Mouse (Mus musculus): ENCODE measurements at regions not wholly inside any gene's neighbourhood (a gene's known extent, or its start where the extent isn't known, plus 50 kb on each side); places are given as distances from the start of the nearest gene placed in this dataset.

DNA sequence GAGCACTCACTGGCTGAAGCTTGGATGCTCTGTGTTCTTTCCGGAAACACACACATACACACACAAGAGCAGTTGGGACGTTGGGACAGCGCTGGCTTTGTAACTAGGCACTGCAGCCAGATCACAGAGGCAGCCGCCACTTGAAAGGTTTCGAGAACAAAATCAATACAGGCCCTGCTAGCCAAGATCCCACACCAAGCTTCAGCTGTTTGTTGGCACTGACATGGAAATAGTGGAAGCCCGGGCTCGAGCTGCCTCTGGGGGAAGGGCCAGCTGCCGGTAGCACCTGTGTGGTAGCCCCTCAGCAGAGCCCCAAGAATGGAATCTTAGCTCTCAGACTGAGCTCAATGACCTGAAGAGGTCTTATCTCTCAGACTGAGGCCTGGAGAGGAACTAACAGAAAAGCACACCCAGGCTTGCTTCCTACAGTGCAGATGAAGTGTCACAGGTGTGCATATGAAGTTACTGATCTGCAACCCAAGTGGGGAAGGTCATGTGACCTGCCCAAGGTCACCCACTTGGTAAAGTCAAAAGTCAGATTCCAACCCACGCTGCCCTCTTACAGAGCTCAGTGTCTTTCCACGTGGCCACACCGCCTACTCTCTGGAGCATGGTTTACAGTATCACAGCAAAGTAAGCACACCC is 63.8 kb upstream of the Slc1a4 start:
- no peaks in the 10 kb centered on the region for H3K36me3 ChIP-seq (ENCODE audit: control insufficient read depth in 1 of 2, insufficient read depth in 2 of 2, low read length in 2 of 2)
- H3K4me1 ChIP-seq (ENCODE audit: control insufficient read depth in 1 of 2, insufficient read depth in 2 of 2, low read length in 2 of 2): no peaks in the 10 kb centered on the region
- no peak overlapping the region for H3K27ac ChIP-seq (ENCODE audit: control insufficient read depth, low read depth, low read length)
- H3K9ac ChIP-seq (ENCODE audit: control insufficient read depth, low read depth, low read length, poor library complexity, severe bottlenecking): no peak overlapping the region
- no peaks in the 10 kb centered on the region for H3K9me3 ChIP-seq (replicated peaks; ENCODE audit: insufficient read depth, low read length)
- peaks cover 0 to 1% of the 10 kb centered on the region in 2 experiments; a peak in 2 of 4 replicates for H3K27me3 ChIP-seq (ENCODE audit: control insufficient read depth in 1 of 2, insufficient read depth in 2 of 2, low read length in 2 of 2)
- no peaks in the 10 kb centered on the region for H3K79me2 ChIP-seq (ENCODE audit: control insufficient read depth, insufficient read depth, low read length, poor library complexity)
- no peak for DNase-seq (ENCODE audit: low read depth, low spot score)
- no peak overlapping the region for H3K4me3 ChIP-seq (ENCODE audit: control insufficient read depth in 1 of 2, insufficient read depth in 1 of 2, low read depth in 2 of 2, low read length in 2 of 2)
- no peak for TF ChIP-seq JUND (IDR thresholded peaks at IDR 0.05; ENCODE audit: low read depth, low read length)
- no peak for TF ChIP-seq ZC3H11A (IDR thresholded peaks at IDR 0.05; ENCODE audit: low read depth, low read length)
- 0 out of 2 replicates have a peak, but pooled peaks have one; percentile 19 for TF ChIP-seq USF1 (IDR thresholded peaks at IDR 0.05; ENCODE audit: low read depth, low read length)
- no peak for TF ChIP-seq POLR2AphosphoS5 (IDR thresholded peaks at IDR 0.05; ENCODE audit: borderline replicate concordance, low read depth, low read length)
- TF ChIP-seq SMC3 (IDR thresholded peaks at IDR 0.05; ENCODE audit: low read depth, low read length): no peak
- TF ChIP-seq MAX (IDR thresholded peaks at IDR 0.05; ENCODE audit: low read length): no peak
- no peak for TF ChIP-seq ZNF384 (IDR thresholded peaks at IDR 0.05; ENCODE audit: low read depth, low read length)

GRCm38 (mm10) chr11:20396884-20397283 is 64.4 kb upstream of the Slc1a4 start:
- H3K27ac ChIP-seq (ENCODE audit: control insufficient read depth, low read depth, low read length): no peak overlapping the region

More at GRCm38 (mm10) chr11:20396884-20397283, 64.4 kb upstream of the Slc1a4 start:
- H3K9ac ChIP-seq (ENCODE audit: control insufficient read depth, low read depth, low read length, poor library complexity, severe bottlenecking): no peak overlapping the region
- H3K27me3 ChIP-seq (ENCODE audit: control insufficient read depth in 1 of 2, insufficient read depth in 2 of 2, low read length in 2 of 2): no peaks in the 10 kb centered on the region; a peak in 2 of 4 replicates
- no peaks in the 10 kb centered on the region for H3K79me2 ChIP-seq (ENCODE audit: control insufficient read depth, insufficient read depth, low read length, poor library complexity)
- no peak overlapping the region for H3K4me3 ChIP-seq (ENCODE audit: control insufficient read depth in 1 of 2, insufficient read depth in 1 of 2, low read depth in 2 of 2, low read length in 2 of 2)
- H3K36me3 ChIP-seq (ENCODE audit: control insufficient read depth in 1 of 2, insufficient read depth in 2 of 2, low read length in 2 of 2): no peaks in the 10 kb centered on the region
- no peaks in the 10 kb centered on the region for H3K9me3 ChIP-seq (replicated peaks; ENCODE audit: insufficient read depth, low read length)
- no peak for DNase-seq (ENCODE audit: low read depth, low spot score)
- H3K4me1 ChIP-seq (ENCODE audit: control insufficient read depth in 1 of 2, insufficient read depth in 2 of 2, low read length in 2 of 2): no peaks in the 10 kb centered on the region
- TF ChIP-seq JUND (IDR thresholded peaks at IDR 0.05; ENCODE audit: low read depth, low read length): no peak
- no peak for TF ChIP-seq ZKSCAN1 (IDR thresholded peaks at IDR 0.05; ENCODE audit: low read depth, low read length)
- no peak for TF ChIP-seq ELF1 (IDR thresholded peaks at IDR 0.05; ENCODE audit: low read depth, low read length)
- TF ChIP-seq CTCF (IDR thresholded peaks at IDR 0.05 in 2 of 3, conservative IDR thresholded peaks at IDR 0.05 in 1 of 3; ENCODE audit: control insufficient read depth in 1 of 3, insufficient read depth in 1 of 3, low read depth in 2 of 3, low read length in 3 of 3, poor library complexity in 1 of 3, severe bottlenecking in 1 of 3): no peak
- TF ChIP-seq MAFK (IDR thresholded peaks at IDR 0.05; ENCODE audit: borderline replicate concordance, low read depth, low read length): no peak
- no peak for TF ChIP-seq USF2 (IDR thresholded peaks at IDR 0.05; ENCODE audit: borderline replicate concordance in 1 of 2, insufficient read depth in 1 of 2, low read depth in 1 of 2, low read length in 2 of 2)
- no peak for TF ChIP-seq RCOR1 (IDR thresholded peaks at IDR 0.05; ENCODE audit: low read depth, low read length)
- TF ChIP-seq ZMIZ1 (IDR thresholded peaks at IDR 0.05; ENCODE audit: low read depth, low read length): no peak
- TF ChIP-seq GABPA (IDR thresholded peaks at IDR 0.05; ENCODE audit: low read depth, low read length): no peak
- TF ChIP-seq MYC (IDR thresholded peaks at IDR 0.05; ENCODE audit: low read depth, low read length): no peak
- no peak for TF ChIP-seq MAX (IDR thresholded peaks at IDR 0.05; ENCODE audit: low read length)
- TF ChIP-seq ZC3H11A (IDR thresholded peaks at IDR 0.05; ENCODE audit: low read depth, low read length): no peak
- TF ChIP-seq ETS1 (IDR thresholded peaks at IDR 0.05; ENCODE audit: low read depth, low read length): no peak
- TF ChIP-seq E2F4 (IDR thresholded peaks at IDR 0.05; ENCODE audit: borderline replicate concordance, low read depth, low read length): no peak

All from MEL (cell line).